Mouse (Mus musculus): ENCODE data around the gene Agbl1. TPM values are rescaled to one million over a fixed set of nuclear protein-coding genes. Genes with fewer than 3 reads are reported as not detected.

Agbl1 gene
- total and polyA plus RNA-seq, 3 experiments = not detected

- Histone ChIP-seq H3K4me1 (ENCODE audit: insufficient read depth, low read depth, low read length) (no peaks in the 10 kb centered on the region), H3K27me3 (ENCODE audit: insufficient read depth, low read length) (no peaks in the 10 kb centered on the region), H3K9me3 (replicated peaks) (no peaks in the 10 kb centered on the region), H3K36me3 (replicated peaks) (no peaks in the 10 kb centered on the region), H3K4me3 (ENCODE audit: low read depth, low read length) (no peak overlapping the region)
- no peak for DNase-seq (ENCODE audit: low spot score)
- TF ChIP-seq CTCF (IDR thresholded peaks at IDR 0.05; ENCODE audit: low read depth, low read length) (no peak), GATA2 (IDR thresholded peaks at IDR 0.05; ENCODE audit: borderline replicate concordance, low read depth, low read length) (no peak), POLR2AphosphoS5 (IDR thresholded peaks at IDR 0.05; ENCODE audit: insufficient replicate concordance, low read depth, low read length) (no peak), TAL1 (conservative IDR thresholded peaks at IDR 0.05; ENCODE audit: low read depth, low read length) (no peak), GATA1 (IDR thresholded peaks at IDR 0.05; ENCODE audit: borderline replicate concordance, low read length) (no peak)
- ATAC-seq (ENCODE audit: extremely low read depth, insufficient number of reproducible peaks, low FRiP score, poor library complexity, severe bottlenecking) = no peak
Observed at GRCm38 (mm10) chr7:76791247-76791646, 561.6 kb downstream of the Agbl1 start.

GRCm38 (mm10) chr7:76810003-76810402 is 580.3 kb downstream of the Agbl1 start:
- Histone ChIP-seq H3K4me3 (ENCODE audit: low read depth, low read length) (no peak overlapping the region), H3K4me1 (ENCODE audit: insufficient read depth, low read depth, low read length) (no peaks in the 10 kb centered on the region), H3K27me3 (ENCODE audit: insufficient read depth, low read length) (no peaks in the 10 kb centered on the region), H3K9me3 (replicated peaks) (peaks cover 8% of the 10 kb centered on the region; the same call in 1 of the 2 replicates), H3K36me3 (replicated peaks) (no peaks in the 10 kb centered on the region)
- DNase-seq (ENCODE audit: low spot score) (no peak), ATAC-seq (ENCODE audit: extremely low read depth, insufficient number of reproducible peaks, low FRiP score, poor library complexity, severe bottlenecking) (no peak)
- TF ChIP-seq POLR2AphosphoS5 (IDR thresholded peaks at IDR 0.05; ENCODE audit: insufficient replicate concordance, low read depth, low read length) (no peak), GATA1 (IDR thresholded peaks at IDR 0.05; ENCODE audit: borderline replicate concordance, low read length) (no peak), CTCF (IDR thresholded peaks at IDR 0.05; ENCODE audit: low read depth, low read length) (no peak), GATA2 (IDR thresholded peaks at IDR 0.05; ENCODE audit: borderline replicate concordance, low read depth, low read length) (no peak), TAL1 (conservative IDR thresholded peaks at IDR 0.05; ENCODE audit: low read depth, low read length) (no peak)

GRCm38 (mm10) chr7:76820571-76820970 is 590.9 kb downstream of the Agbl1 start:
- H3K4me1 ChIP-seq (ENCODE audit: insufficient read depth, low read depth, low read length) = no peaks in the 10 kb centered on the region
- ATAC-seq (ENCODE audit: extremely low read depth, insufficient number of reproducible peaks, low FRiP score, poor library complexity, severe bottlenecking) = no peak
- H3K4me3 ChIP-seq (ENCODE audit: low read depth, low read length) = no peak overlapping the region
- no peaks in the 10 kb centered on the region for H3K27me3 ChIP-seq (ENCODE audit: insufficient read depth, low read length)
- DNase-seq (ENCODE audit: low spot score) = no peak
- no peaks in the 10 kb centered on the region for H3K36me3 ChIP-seq (replicated peaks)
- H3K9me3 ChIP-seq (replicated peaks) = peaks cover 8% of the 10 kb centered on the region
- no peak for TF ChIP-seq GATA1 (IDR thresholded peaks at IDR 0.05; ENCODE audit: borderline replicate concordance, low read length)
- TF ChIP-seq CTCF (IDR thresholded peaks at IDR 0.05; ENCODE audit: low read depth, low read length) = no peak
- no peak for TF ChIP-seq TAL1 (conservative IDR thresholded peaks at IDR 0.05; ENCODE audit: low read depth, low read length)
- TF ChIP-seq GATA2 (IDR thresholded peaks at IDR 0.05; ENCODE audit: borderline replicate concordance, low read depth, low read length) = no peak
- TF ChIP-seq POLR2AphosphoS5 (IDR thresholded peaks at IDR 0.05; ENCODE audit: insufficient replicate concordance, low read depth, low read length) = no peak

GRCm38 (mm10) chr7:76842146-76842545 is 612.5 kb downstream of the Agbl1 start:
- no peaks in the 10 kb centered on the region for H3K4me1 ChIP-seq (ENCODE audit: insufficient read depth, low read depth, low read length)
- no peak overlapping the region for H3K4me3 ChIP-seq (ENCODE audit: low read depth, low read length)
- DNase-seq (ENCODE audit: low spot score) (no peak), ATAC-seq (ENCODE audit: extremely low read depth, insufficient number of reproducible peaks, low FRiP score, poor library complexity, severe bottlenecking) (no peak)
- TF ChIP-seq CTCF (IDR thresholded peaks at IDR 0.05; ENCODE audit: low read depth, low read length) (no peak), POLR2AphosphoS5 (IDR thresholded peaks at IDR 0.05; ENCODE audit: insufficient replicate concordance, low read depth, low read length) (no peak), GATA2 (IDR thresholded peaks at IDR 0.05; ENCODE audit: borderline replicate concordance, low read depth, low read length) (no peak), GATA1 (IDR thresholded peaks at IDR 0.05; ENCODE audit: borderline replicate concordance, low read length) (no peak), TAL1 (conservative IDR thresholded peaks at IDR 0.05; ENCODE audit: low read depth, low read length) (no peak)
- H3K36me3 ChIP-seq (replicated peaks) = no peaks in the 10 kb centered on the region
- no peaks in the 10 kb centered on the region for H3K9me3 ChIP-seq (replicated peaks)
- H3K27me3 ChIP-seq (ENCODE audit: insufficient read depth, low read length) = no peaks in the 10 kb centered on the region

- Histone ChIP-seq H3K36me3 (replicated peaks) (no peaks in the 10 kb centered on the region), H3K9me3 (replicated peaks) (peaks cover 3% of the 10 kb centered on the region; the same call in 1 of the 2 replicates), H3K27me3 (ENCODE audit: insufficient read depth, low read length) (no peaks in the 10 kb centered on the region), H3K4me3 (ENCODE audit: low read depth, low read length) (no peak overlapping the region), H3K4me1 (ENCODE audit: insufficient read depth, low read depth, low read length) (no peaks in the 10 kb centered on the region)
- DNase-seq (ENCODE audit: low spot score) = no peak
- TF ChIP-seq TAL1 (conservative IDR thresholded peaks at IDR 0.05; ENCODE audit: low read depth, low read length) (no peak), GATA1 (IDR thresholded peaks at IDR 0.05; ENCODE audit: borderline replicate concordance, low read length) (no peak), POLR2AphosphoS5 (IDR thresholded peaks at IDR 0.05; ENCODE audit: insufficient replicate concordance, low read depth, low read length) (no peak), GATA2 (IDR thresholded peaks at IDR 0.05; ENCODE audit: borderline replicate concordance, low read depth, low read length) (no peak), CTCF (IDR thresholded peaks at IDR 0.05; ENCODE audit: low read depth, low read length) (no peak)
- no peak for ATAC-seq (ENCODE audit: extremely low read depth, insufficient number of reproducible peaks, low FRiP score, poor library complexity, severe bottlenecking)
Observed at GRCm38 (mm10) chr7:76889416-76890209, 659.9 kb downstream of the Agbl1 start.

- H3K36me3 ChIP-seq (replicated peaks) = no peaks in the 10 kb centered on the region
- no peaks in the 10 kb centered on the region for H3K27me3 ChIP-seq (ENCODE audit: insufficient read depth, low read length)
- H3K9me3 ChIP-seq (replicated peaks) = no peaks in the 10 kb centered on the region
- no peak overlapping the region for H3K4me3 ChIP-seq (ENCODE audit: low read depth, low read length)
- no peaks in the 10 kb centered on the region for H3K4me1 ChIP-seq (ENCODE audit: insufficient read depth, low read depth, low read length)
- ATAC-seq (ENCODE audit: extremely low read depth, insufficient number of reproducible peaks, low FRiP score, poor library complexity, severe bottlenecking) (no peak), DNase-seq (ENCODE audit: low spot score) (no peak)
- TF ChIP-seq CTCF (IDR thresholded peaks at IDR 0.05; ENCODE audit: low read depth, low read length) (no peak), TAL1 (conservative IDR thresholded peaks at IDR 0.05; ENCODE audit: low read depth, low read length) (no peak), POLR2AphosphoS5 (IDR thresholded peaks at IDR 0.05; ENCODE audit: insufficient replicate concordance, low read depth, low read length) (no peak)
Observed at GRCm38 (mm10) chr7:76904096-76904495, 674.4 kb downstream of the Agbl1 start.

Data from G1E (cell line).